Mouse (Mus musculus) thymus, postnatal 0 days (tissue): ENCODE results near the gene Ube2o. TPM values are rescaled to one million over a fixed set of nuclear protein-coding genes. Genes with fewer than 3 reads are reported as not detected.

Experiments
- DNase-seq: peaks from one replicate; pipeline ENCODE4 v3.0.0-alpha.2; 2015; ENCODE audit warnings: low spot score
- polyA plus RNA-seq: library from polyadenylated mRNA; unstranded; fragments of >200 nt; fragmentation: Nextera tagmentation; extraction: Ambion mirVana; gene quantifications from 2 replicates; pipeline ENCODE4 v1.2.1, GENCODE M21; 2015

Ube2o gene
- polyA plus RNA-seq, 1 experiment from 2014 or later = 6.8 TPM

DNA sequence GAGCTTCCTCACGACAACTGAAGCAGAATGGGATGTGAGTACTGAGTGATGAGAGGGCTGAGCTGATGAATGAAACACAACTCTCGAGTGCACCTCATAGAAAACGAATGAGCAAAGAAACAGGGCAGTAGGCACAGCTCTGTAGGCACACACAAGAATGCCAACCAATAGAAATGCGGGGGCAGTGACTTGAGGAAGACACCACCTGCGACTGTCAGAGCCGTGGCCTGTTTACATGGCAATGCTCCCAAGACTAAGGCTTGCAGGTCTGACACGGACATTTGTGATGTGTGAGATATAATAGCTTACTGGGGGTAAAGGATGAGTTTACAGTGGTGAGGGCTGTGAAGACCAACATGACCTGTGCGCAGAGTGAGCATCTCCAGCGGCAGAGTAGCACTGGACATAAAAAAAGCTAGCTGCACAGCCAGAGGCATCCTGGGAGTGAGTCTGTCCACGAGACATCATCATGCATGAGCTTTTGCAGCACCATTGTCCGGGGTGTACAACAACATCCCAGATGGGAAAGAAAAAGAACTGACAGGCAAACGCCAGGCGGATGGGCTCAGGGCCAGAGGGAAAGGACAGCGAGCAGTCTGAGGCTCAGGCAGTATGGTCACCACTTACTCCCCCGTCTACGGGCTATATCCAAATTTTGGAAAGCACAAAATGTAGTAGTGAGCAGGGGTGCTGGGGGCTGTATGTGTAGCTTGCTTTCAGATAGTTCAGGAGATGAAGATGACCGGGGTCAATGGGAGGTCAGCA, 33.8 kb downstream of the Ube2o start:
- DNase-seq = no peak

DNA sequence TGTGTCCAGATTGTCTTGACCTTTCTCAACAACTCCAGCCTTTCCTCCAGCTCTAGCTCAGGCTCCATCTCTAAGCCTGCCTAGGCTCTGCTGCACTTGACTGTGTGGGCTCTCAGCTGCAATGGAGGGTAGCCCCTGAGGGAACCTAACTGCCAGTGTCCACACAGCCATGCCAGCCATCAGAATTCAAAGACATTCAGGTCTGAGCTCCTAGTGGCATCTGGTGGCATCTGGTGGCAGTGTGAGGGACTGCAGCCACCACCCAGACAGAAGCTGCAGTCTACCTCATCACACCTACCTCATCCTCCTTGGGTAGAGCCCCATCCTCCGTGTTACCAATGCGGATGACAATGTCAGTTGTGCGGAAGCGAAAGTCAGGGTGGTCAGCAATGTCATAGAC, 38.1 kb downstream of the Ube2o start:
- peak; percentile 36 for DNase-seq

DNA sequence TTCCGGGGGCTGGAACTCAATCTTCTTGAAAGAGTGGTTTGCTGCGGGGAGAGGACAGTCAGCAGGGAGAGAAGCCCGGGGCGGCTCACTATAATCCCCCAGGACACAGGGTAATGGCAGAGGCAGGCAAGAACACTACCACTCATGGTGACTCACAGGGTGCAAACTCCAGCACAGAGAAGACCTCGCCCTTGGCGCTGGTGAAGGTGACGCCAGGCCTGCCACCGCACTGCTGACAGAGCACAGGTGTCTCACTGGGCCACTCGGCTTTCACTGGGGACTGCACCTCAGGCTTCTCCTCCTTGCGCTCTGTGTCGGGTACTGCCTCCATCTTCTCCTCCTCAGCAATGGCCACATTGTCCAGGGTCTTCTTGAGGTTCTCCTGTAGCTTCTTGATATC, 40.1 kb downstream of the Ube2o start:
- DNase-seq = no peak

DNA sequence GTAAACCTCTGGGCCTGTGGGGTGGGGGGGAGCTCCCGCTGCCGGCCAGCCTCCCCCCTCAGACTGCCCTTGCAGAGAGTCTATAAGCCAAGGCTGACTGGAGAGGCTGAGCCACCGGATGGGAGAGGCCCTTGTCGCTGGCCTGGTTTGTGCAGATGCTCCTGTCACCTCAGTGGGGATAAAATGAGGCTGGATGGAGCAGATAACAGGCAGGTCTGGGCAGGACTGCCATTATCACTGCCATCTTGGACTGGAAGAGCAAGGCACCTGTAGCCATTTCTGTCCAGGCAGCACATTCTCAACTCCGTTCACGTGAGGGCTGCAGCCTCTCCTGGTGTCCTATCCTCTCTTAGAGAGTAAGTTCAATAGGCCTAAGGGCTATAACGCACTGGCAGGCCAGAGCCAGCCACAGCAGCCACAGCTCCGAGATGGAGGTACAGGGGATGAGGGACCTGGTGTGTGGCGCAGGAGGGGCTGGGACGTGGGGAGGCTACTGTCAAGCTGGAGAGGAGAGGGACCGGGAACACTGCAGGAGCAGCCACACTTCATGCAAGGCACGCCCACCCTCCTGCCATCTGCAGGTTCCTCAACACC, 43.0 kb downstream of the Ube2o start:
- DNase-seq = no peak

DNA sequence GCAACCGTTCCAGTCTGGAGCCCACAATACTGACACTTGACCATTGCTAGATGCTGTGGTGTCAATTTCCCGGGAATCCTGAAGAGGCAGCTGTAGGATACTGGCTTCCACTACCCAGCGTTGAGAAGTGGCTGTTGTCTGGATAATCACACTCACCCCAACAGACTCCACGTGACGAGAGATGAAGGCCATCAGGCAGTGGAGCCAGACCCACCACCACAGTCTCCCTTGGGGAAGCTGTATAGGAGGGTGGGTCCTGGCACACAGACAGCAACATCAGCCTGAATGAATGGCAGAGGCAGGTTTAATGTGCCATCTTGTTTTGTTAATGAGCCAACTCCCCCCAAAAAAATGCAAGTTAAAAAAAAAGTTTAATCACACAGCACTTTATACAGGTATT, 43.9 kb downstream of the Ube2o start:
- DNase-seq = no peak

DNA sequence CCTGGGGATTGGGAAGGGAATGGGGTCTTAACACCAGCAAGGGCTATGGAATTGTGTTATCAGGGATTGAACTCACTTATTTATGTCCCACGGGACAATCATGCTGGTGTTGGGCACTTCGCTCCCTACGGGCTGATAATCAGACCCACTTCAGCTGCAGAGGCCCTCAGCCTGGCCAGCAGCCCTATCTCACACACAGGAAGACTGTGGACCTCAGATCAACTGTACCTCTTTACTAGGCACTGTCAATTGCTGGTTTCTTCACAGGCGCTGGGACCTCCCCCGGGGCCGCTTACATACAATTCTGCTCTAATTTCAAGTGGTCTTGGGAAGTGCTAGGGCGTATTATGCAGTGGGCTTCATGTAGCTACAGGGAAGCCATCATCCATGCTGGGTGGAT, 44.6 kb downstream of the Ube2o start:
- no peak for DNase-seq

DNA sequence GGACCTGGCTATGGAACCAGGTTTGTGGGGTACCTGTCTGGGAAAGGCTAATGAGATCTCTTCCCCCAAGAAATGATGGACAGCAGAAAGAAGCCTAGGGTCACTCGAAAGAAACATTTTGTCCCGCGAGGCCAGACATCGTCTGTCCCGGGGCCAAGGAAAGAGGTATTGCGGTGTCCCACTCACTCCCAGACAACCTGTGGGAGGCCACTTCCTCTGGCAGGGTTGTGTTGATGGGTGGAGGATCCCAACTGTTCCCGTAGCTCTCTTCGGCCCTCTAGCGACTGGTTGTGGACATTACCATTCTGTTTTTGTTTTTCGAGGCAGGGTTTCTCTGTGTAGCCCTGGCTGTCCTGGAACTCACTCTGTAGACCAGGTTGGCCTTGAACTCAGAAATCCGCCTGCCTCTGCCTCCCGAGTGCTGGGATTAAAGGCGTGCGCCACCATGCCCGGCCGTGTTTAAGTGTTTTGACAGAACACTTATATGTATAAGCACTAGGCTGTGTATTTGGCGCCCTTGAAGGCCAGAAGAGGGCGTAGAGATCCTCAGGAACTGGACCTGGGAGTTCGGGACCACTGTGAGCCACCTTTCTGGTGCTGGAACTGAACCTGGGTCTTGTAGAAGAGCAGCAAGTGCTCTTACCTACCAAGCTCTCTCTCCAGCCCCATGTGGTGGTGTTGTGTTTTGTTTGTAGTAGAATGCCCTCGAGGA, 46.9 kb downstream of the Ube2o start:
- peak; percentile 71 for DNase-seq

DNA sequence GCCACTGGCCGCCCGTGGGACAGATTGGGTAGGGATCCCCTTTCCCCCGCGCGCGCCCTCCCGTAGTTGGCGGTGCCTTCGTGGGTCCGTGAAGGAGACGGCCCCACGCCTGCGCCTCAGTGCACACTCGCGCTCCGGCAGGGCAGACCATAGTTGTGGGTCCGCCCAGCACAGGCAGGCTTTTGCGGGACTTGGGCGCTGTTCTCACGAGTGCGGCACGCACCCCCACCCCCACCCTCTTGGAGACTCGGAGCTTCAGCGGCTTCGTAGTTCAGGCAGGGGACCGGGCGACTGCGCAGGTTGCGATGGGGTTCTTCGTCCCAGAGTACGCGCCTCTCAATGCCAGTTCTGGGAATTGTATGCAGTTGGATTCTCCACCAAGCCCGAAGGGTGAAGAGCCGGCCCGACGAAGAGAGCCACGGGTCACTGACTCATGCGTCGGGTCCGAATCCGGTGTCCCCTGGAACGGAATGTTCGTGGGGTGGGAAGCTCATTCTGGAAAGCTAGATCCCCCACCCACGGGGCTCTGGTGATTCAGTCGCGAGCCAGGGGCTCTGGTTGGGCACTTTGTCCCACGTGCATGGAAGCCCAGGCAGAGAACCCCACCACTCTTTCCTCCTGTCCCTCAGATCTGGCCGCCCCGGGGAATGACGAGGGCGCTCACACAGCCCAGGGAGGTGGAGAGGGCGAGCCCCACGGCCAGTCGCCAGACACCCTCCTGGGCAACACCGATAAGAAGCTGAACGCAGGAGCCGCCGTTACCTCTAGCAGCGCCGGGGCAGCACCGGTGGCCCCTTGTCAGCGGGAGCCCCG, 47.7 kb downstream of the Ube2o start:
- DNase-seq = no peak

DNA sequence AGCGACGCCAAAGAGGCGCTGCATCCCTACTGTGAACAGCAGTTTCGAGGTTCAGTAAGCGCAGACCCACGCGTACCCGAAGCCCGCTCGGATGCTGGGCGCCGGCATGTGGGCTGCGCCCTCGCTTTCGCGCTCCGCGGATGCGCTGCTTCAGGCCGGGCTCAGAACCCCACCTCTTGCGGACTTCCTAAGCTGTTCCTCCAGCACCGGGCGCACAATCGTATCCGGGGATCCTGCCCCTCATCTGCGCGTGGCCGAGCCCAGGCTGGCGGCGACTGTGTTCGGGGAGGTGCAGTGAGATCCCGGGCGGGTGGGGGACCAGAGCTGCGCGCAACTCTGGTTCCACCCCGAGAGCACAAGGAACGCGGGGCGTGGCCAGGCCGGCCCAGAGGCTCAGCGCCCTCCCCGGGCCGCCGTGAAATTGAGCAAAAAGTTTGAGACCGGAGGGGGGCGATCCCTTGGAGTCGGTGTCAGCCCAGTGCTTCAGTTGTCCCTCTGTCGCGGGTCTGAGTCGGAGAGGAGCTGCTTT, 48.4 kb downstream of the Ube2o start:
- DNase-seq = peak; percentile 27

DNA sequence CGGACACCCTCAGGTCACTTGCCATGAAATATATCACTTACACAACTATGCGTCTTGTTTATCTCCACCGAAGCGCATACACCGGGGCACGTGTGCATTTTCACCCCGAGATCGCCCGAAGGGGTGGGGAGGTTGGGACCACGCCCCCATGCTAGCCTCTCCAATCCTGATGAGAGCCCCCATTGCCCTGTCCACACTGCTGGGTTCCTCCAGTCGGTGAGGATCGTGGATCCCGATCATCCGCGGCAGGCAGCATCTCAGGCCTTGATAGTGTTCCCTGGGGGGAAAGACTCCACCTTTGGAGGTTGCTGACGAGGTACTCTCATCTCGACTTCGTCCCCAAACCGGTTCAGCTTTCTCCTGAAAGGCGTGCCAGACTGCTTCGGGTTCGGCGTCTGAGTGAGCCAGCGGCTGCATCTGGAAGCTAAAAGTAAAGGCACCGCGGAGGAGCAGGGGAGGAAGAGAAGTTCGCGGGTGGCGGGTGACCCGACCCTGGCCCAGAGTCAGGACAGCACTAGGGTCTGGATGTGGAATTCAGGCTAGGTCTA, 48.9 kb downstream of the Ube2o start:
- no peak for DNase-seq

DNA sequence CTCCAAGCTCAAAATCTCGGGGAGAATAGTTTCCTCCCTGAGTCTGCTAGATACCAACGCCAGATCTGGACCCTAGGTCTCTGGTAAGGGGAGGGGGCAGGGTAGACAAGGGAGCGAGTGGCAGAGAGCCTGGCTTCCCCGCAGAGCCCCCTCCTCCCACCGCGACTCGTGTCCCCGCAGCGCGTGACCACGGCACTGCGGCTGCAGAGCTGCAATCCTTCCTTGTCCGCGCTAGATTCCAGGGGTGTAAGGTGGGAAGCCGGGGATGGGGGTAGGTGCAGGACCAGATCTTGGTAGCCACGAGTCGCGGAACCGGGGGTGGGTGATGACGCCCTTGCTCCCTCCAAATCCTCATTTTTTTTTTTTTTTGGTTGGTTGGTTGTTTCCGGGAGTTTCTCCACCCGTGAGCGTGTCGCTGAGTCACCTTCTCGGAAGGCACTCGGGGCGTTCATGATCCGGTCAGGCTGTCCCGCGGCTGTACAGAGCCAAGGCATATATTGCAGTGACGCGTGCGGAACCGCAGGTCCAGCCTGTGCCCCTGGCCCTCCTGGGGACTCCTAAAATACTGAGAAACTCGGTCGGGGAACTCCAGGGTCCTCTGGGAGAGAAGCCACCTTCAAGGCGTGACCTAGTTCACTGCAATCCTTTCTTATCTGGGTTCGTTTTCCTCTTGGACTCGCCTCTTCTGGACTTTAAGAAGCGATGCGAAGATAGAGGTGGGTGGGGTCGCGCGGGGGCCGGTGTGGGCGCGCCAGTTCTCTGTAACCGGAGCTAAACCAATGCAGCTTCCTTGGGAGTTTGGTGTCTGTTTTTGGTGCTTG, 49.7 kb downstream of the Ube2o start:
- DNase-seq = no peak

DNA sequence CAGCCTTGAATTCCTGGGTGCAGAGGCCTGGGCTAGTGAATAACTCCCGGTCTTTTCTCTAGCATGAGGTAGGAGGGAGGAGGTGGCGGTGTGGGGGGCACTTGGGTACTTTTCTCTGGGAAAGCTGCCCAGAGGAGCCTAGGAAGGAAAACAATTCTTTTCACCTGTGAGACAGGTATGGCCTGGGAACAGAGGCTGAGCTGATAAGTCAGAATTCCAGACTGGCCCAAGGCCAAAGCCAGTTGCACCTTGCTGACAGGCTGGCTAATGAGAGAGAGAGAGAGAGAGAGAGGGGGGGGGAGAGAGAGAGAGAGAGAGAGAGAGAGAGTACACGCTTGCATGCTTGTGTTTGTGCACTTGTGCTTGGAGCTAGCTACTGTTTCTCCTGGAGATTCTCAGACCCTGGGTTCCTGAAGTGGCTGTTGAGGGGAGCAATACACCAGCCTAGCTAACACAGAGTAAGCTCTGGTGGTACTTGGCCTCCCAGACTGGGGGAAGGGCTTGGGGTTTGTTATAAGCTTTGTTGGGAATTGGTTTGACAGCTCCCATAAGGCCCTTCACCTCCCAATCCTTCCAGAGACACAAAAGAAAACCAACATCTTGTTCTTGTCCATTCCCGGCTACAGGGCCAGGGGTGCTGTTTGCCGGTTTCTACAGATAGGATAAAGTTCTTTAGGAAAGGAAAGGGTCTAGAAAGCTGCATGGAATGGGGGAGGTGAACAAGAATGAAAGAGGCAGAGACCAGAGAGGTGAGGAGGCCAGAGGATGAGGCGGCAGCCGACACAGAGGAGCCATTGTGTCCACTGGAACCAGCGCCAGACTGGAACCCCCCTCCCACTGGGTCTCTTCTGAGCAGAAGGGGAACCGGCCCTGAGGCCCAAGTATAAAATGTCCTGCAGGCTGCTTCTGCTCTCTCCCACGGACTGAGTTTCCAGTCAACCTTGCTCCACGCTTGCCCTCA, 50.8 kb downstream of the Ube2o start, which contains the start of gene Sphk1:
Gene Sphk1 (plus strand): TSS at position 739 of the 961 bp plus-strand sequence.
- no peak for DNase-seq

DNA sequence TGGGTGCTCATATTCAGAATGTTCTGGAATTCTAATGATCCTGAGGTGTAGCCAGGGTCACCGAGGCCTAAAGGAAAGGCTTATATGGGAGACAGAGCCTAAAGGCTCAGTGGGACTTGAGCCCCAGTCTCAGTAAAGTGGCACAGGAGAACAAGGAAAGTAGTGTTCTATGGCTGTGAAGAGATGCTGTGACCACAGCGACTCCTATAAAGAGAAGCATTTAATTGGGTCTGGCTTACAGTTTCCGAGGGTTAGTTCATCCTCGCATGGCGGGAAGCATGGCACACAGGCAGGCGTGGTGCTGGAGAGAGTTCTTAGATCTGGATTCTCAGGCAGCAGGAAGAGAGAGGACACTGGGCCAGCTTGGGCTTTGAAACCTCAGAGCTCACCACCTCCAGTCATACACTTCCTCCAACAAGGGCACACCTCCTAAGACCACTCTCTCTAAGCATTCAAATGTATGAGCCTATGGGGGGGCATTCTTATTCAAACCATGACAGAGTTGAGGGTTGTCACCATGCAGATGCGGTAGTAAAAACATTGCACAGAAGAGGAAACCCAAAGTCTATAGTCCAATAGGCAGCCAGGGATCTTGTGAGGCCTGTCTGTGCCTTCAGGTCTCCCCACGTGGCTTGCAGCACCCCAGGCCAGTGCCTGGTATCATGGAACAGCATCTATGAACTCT, 52.5 kb downstream of the Ube2o start:
- DNase-seq = no peak

DNA sequence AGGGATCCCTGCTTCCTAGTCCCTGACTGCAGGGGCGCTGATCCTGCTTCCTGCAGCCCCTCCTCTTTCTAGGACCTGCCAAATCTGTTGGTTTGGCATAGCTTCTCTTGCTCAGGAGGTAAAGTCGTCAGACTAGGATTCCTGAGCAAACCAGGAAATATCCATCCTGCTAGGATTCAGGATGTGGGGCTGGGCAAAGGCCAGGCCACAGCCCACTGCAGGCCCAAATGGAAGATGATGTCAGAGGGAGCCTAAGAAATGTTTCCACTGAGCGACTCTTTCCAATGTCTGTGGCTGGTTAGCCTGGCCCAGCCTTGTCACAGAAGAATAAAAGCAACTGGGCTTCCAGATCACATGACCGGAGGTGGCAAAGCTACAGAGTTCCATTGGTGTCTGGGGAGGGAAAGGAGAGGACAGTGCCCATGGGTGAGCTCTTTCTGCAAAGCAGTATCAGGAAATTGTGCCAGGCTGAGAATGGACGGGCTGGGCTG, 57.5 kb downstream of the Ube2o start:
- no peak for DNase-seq

DNA sequence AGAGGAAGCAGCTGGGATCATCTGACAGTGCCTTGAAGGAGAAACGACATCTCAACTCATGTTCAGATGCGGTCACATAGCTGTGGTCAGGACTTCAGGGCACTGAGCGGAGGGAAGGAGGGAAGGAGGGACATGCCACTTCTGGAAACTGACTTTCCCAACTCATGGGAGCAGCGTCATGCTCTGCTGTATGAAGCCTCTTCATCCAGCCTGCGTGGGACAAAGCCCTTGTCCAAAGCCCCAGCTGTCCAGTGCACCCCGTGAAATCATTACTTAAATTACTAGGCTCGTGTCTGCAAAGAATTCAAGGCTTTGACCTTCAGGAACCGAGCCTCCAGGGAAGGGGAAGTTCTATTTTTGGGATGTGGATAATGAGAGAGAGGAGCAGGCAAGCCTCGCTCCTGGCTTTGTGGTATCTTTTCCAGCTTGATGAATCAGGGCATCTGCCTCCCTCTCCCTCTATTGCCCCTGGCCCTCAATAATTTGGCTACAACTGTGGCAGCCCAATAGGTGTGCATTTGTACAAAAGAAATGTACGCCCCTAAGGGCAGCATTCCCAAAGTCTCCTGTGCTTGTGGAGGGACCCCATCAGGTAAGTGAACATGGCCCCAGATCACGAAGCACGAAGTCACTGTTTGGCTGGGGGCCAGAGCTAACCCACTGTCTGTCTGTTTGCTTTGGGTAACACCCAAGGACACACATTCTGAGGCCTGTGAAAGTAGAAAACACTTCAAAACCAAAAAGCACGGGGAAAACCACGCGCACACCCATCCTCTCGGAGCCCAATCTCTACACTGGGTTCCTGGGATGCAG, 58.2 kb downstream of the Ube2o start:
- no peak for DNase-seq

DNA sequence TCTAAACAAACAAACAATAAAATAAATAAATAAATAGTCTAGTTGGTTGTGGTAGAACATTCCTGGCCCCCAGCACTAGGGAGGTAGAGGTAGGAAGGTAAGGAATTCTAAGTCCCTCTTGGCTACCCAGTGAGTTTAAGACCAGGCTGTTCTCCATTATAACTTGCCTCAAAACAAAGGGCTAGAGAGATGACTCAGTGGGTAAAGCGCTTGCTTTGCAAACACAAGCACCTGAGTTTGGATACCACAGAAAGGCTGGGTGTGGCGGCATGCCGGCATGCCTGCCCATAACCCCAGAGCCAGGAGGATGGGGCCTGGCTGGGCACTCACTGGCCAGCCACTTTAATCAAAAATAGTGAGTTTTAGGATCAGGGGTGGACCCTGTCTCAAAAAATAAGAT, 59.2 kb downstream of the Ube2o start:
- no peak for DNase-seq

DNA sequence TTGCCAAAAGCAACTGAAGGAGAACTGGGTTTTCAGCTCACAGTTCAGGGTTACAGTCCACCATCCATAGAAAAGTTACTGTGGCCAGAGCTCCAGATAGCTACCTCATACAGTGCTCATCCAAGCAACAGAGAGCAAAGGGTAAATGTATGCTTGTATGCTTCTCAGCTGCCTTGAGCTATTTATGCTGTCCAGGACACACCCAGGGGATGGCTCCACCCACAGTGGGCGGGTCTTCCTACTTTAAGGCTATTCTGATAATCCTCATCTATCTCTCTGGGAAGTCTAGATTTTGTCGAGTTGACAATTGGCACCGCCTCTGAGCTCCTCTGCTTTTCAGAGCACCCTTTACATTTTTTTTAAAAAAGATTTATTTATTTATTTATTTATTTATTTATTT, 60.1 kb downstream of the Ube2o start:
- DNase-seq = no peak
